Mouse (Mus musculus) right cerebral cortex, postnatal 10 days (tissue): Measurements from ENCODE around the gene Pygm.
A peak's percentile ranks its signal among the peaks of the same experiment; 100 is the strongest.

ENCODE experiments used
- DNase-seq, 2 experiments: peaks; one replicate each; pipeline ENCODE4 v3.0.0; 2021; ENCODE audit warnings: low spot score in 2 of 2

The Pygm gene

GRCm38 (mm10) chr19:6443016-6443415 is 58.8 kb downstream of the Pygm start:
- no peak for DNase-seq

DNA sequence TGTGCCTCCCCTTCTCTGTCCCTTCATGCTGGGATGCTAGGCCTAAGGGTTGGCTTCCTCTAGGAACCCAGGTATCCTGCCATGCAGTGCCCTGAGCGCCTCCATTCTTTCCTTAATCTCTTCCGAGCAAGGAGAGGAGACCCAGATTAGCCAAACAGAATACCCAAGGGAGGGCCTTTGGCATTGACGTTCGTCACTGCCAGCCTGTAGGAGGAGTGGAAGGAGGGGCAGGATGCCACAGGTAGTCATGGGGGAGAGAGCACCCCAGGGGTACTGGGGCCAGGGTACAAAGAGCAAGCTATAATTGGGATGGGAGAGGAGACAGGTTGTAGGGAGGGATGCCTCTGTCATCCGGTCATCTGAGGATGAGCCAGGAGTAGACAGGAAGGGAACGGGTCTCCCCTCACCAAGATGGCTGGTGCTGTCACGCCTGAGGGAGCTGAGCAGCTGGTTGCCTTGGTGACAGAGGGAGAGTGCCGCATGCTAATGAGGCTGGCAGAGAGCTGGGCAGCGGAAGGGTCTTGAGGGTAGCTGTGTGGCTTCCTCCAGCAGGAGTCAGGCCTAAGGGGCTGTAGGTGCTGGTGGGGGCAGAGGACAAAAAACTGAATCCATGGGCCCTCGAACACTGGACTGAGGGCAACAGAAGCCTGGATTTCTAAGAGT is 61.7 kb downstream of the Pygm start:
- DNase-seq = peak; percentile 86 to 90

- DNase-seq = peak; percentile 76 to 80
These were observed 62.7 kb downstream of the Pygm start for GRCm38 (mm10) chr19:6446736-6447437.
